Mouse (Mus musculus) G1E (cell line): Measurements from ENCODE around the gene Pth1r. TPM values are rescaled to one million over a fixed set of nuclear protein-coding genes. Genes with fewer than 3 reads are reported as not detected.

Experiments used
- ATAC-seq: 2 replicates; pipeline ENCODE4 v1.8.0; 2016; ENCODE audit warnings: mild to moderate bottlenecking; ENCODE audit not compliant: insufficient number of reproducible peaks, poor library complexity, low FRiP score, severe bottlenecking; ENCODE audit errors: extremely low read depth
- DNase-seq: peaks from one replicate; pipeline ENCODE4 v3.0.0; 2012; ENCODE audit warnings: low spot score
- H3K27me3 ChIP-seq: 2 replicates; pipeline ENCODE4 v1.6.1; 2012; ENCODE audit warnings: mild to moderate bottlenecking, low read length, inconsistent platforms; ENCODE audit not compliant: insufficient read depth
- H3K36me3 ChIP-seq: replicated peaks from 2 replicates; pipeline ENCODE3; 2012; ENCODE audit warnings: mild to moderate bottlenecking, inconsistent platforms
- H3K4me1 ChIP-seq: 2 replicates; pipeline ENCODE4 v1.6.1; 2012; ENCODE audit warnings: low read depth, low read length, inconsistent platforms, mixed read lengths; ENCODE audit not compliant: insufficient read depth
- H3K4me3 ChIP-seq: 2 replicates; pipeline ENCODE4 v1.5.1; 2012; ENCODE audit warnings: low read depth, mild to moderate bottlenecking, inconsistent platforms, low read length, moderate library complexity, mixed read lengths
- H3K9me3 ChIP-seq: replicated peaks from 2 replicates; pipeline ENCODE4 v1.6.1; 2012; ENCODE audit warnings: inconsistent platforms
- CTCF ChIP-seq: IDR thresholded peaks from 2 replicates; pipeline ENCODE4 v1.5.1; 2012; ENCODE audit warnings: low read depth, low read length, inconsistent platforms, mixed read lengths
- GATA1 ChIP-seq: IDR thresholded peaks from 2 replicates; pipeline ENCODE4 v1.6.1; 2012; ENCODE audit warnings: borderline replicate concordance, low read length, inconsistent platforms, mixed read lengths
- GATA2 ChIP-seq: IDR thresholded peaks from 2 replicates; pipeline ENCODE4 v1.6.1; 2012; ENCODE audit warnings: low read depth, low read length, inconsistent platforms, borderline replicate concordance
- POLR2AphosphoS5 ChIP-seq: IDR thresholded peaks from 2 replicates; pipeline ENCODE4 v1.6.1; 2012; ENCODE audit warnings: low read depth, low read length, inconsistent platforms; ENCODE audit not compliant: insufficient replicate concordance
- TAL1 ChIP-seq: conservative IDR thresholded peaks from 2 replicates; pipeline ENCODE4 v1.6.1; 2012; ENCODE audit warnings: low read depth, low read length, inconsistent platforms, mixed read lengths
- polyA plus RNA-seq: library from polyadenylated mRNA; stranded (reverse); fragments of >175 nt; gene quantifications from 2 replicates; pipeline ENCODE4 v1.2.3, GENCODE M21; 2012
- total RNA-seq, 2 experiments: library from RNA; stranded (forward) in 1 of 2; stranded (reverse) in 1 of 2; fragments of 200-1000 nt in 1 of 2; fragments of >200 nt in 1 of 2; fragmentation: Nextera tagmentation in 1 of 2; gene quantifications; 2 replicates each; pipeline ENCODE4 v1.2.3; 2014 to 2017

The Pth1r gene
- total and polyA plus RNA-seq, 3 experiments: 0.03 TPM; not detected in 2

GRCm38 (mm10) chr9:110715426-110715825, 31.5 kb downstream of the Pth1r start:
- Histone ChIP-seq H3K4me1 (peaks cover 10% of the 10 kb centered on the region), H3K27me3 (no peaks in the 10 kb centered on the region), H3K9me3 (no peaks in the 10 kb centered on the region), H3K36me3 (peaks cover 70% of the 10 kb centered on the region), H3K4me3 (no peak overlapping the region)
- DNase-seq (no peak), ATAC-seq (no peak)
- no peak for TF ChIP-seq TAL1
- TF ChIP-seq GATA2: no peak
- no peak for TF ChIP-seq CTCF
- no peak for TF ChIP-seq POLR2AphosphoS5
- no peak for TF ChIP-seq GATA1

GRCm38 (mm10) chr9:110713389-110713788, 33.6 kb downstream of the Pth1r start:
- Histone ChIP-seq H3K9me3 (no peaks in the 10 kb centered on the region), H3K36me3 (peaks cover 87% of the 10 kb centered on the region), H3K4me3 (no peak overlapping the region), H3K4me1 (peaks cover 26% of the 10 kb centered on the region), H3K27me3 (no peaks in the 10 kb centered on the region)
- ATAC-seq (no peak), DNase-seq (no peak)
- TF ChIP-seq TAL1: no peak

GRCm38 (mm10) chr9:110712545-110712944, 34.4 kb downstream of the Pth1r start:
- no peaks in the 10 kb centered on the region for H3K27me3 ChIP-seq
- no peaks in the 10 kb centered on the region for H3K9me3 ChIP-seq
- H3K4me3 ChIP-seq: no peak overlapping the region
- H3K4me1 ChIP-seq: peaks cover 33% of the 10 kb centered on the region
- TF ChIP-seq POLR2AphosphoS5 (no peak), TAL1 (no peak), CTCF (no peak), GATA2 (no peak), GATA1 (no peak)
- ATAC-seq (no peak), DNase-seq (no peak)
- H3K36me3 ChIP-seq: peaks cover 91% of the 10 kb centered on the region

- Histone ChIP-seq H3K9me3 (no peaks in the 10 kb centered on the region), H3K4me3 (no peak overlapping the region), H3K4me1 (peaks cover 35% of the 10 kb centered on the region), H3K27me3 (no peaks in the 10 kb centered on the region), H3K36me3 (peaks cover 91% of the 10 kb centered on the region)
- DNase-seq (no peak), ATAC-seq (no peak)
- TF ChIP-seq TAL1: no peak
- TF ChIP-seq POLR2AphosphoS5: no peak
- no peak for TF ChIP-seq CTCF
- no peak for TF ChIP-seq GATA2
- no peak for TF ChIP-seq GATA1
Observed at GRCm38 (mm10) chr9:110711996-110712395, 34.9 kb downstream of the Pth1r start.

GRCm38 (mm10) chr9:110711532-110711931, 35.4 kb downstream of the Pth1r start:
- Histone ChIP-seq H3K4me3 (no peak overlapping the region), H3K9me3 (no peaks in the 10 kb centered on the region), H3K27me3 (no peaks in the 10 kb centered on the region), H3K36me3 (peaks cover 91% of the 10 kb centered on the region), H3K4me1 (peaks cover 40% of the 10 kb centered on the region)
- ATAC-seq (no peak), DNase-seq (no peak)
- TF ChIP-seq CTCF (no peak), GATA2 (no peak), GATA1 (no peak), TAL1 (no peak), POLR2AphosphoS5 (no peak)

GRCm38 (mm10) chr9:110709640-110710258, 37.2 kb downstream of the Pth1r start:
- Histone ChIP-seq H3K4me1 (peaks cover 49% of the 10 kb centered on the region), H3K4me3 (peak overlapping the region; percentile 67), H3K27me3 (no peaks in the 10 kb centered on the region), H3K9me3 (no peaks in the 10 kb centered on the region), H3K36me3 (peaks cover 85% of the 10 kb centered on the region)
- peak; percentile 85 for DNase-seq
- ATAC-seq: peak; percentile 91
- TF ChIP-seq CTCF (peak; percentile 87), GATA2 (no peak), GATA1 (no peak)

GRCm38 (mm10) chr9:110706784-110707183, 40.2 kb downstream of the Pth1r start:
- no peak for DNase-seq
- H3K36me3 ChIP-seq: peaks cover 93% of the 10 kb centered on the region
- H3K9me3 ChIP-seq: no peaks in the 10 kb centered on the region
- peaks cover 57% of the 10 kb centered on the region for H3K4me1 ChIP-seq
- H3K4me3 ChIP-seq: no peak overlapping the region
- H3K27me3 ChIP-seq: no peaks in the 10 kb centered on the region
- no peak for TF ChIP-seq TAL1
- TF ChIP-seq GATA1: no peak
- no peak for TF ChIP-seq CTCF
- no peak for TF ChIP-seq GATA2
- no peak for TF ChIP-seq POLR2AphosphoS5
- ATAC-seq: no peak
